Mouse (Mus musculus) erythroblast, embryonic 14.5 days (primary cell): ENCODE data around the gene Rps23.
"Not testable (repeated sequence)": the region's sequence is repeated elsewhere in the genome, so short reads cannot be mapped to it uniquely, and the experiment has no call there.

Experiments
- GATA1 ChIP-seq: IDR thresholded peaks from 2 replicates; pipeline ENCODE4 v1.6.1; 2012; ENCODE audit warnings: low read length, inconsistent platforms, mixed read lengths
- TAL1 ChIP-seq: IDR thresholded peaks from 3 replicates; pipeline ENCODE4 v1.6.1; 2012; ENCODE audit warnings: low read length, inconsistent platforms, mixed read lengths

- TF ChIP-seq GATA1, TAL1: not testable (repeated sequence)
Observed at GRCm38 (mm10) chr13:90923617-90924016, 859 bp downstream of the Rps23 start.
